8 mouse cellular contexts compared by ENCODE assay signal in genomic region chr17:32035609-32036508, GRCm38 (mm10). TPM values are rescaled to one million over a fixed set of nuclear protein-coding genes. Genes with fewer than 3 reads are reported as not detected.
DNase-seq lines count a peak whose midpoint lies in the region; ATAC-seq lines count a peak whose summit lies in the region.

Gene Rrp1b (plus strand): TSS chr17:32036100.
Gene Hsf2bp (minus strand): TSS chr17:32036349.

- H3K27ac ChIP-seq in hindbrain, embryonic 16.5 days (ENCODE audit: low read depth, low read length), result peak within 1 kb of the TSS; percentile 81

- peak within 1 kb of the TSS; percentile 82 for H3K4me3 ChIP-seq in hindbrain, embryonic 16.5 days (ENCODE audit: low read length)
- peak within 1 kb of the TSS; percentile 97 for H3K4me3 ChIP-seq in megakaryocyte, embryonic 14.5 days (replicated peaks)

- WGBS in hindbrain, embryonic 16.5 days, result 4% methylated on average over 46 of the region's 52 CpGs

- H3K36me3 ChIP-seq in hindbrain, embryonic 16.5 days (ENCODE audit: control insufficient read depth, insufficient read depth, low read length), result no peaks in the 10 kb centered on the region
- peaks cover 6% of the 10 kb centered on the region for H3K36me3 ChIP-seq in megakaryocyte, embryonic 14.5 days (replicated peaks; ENCODE audit: low read length)

- H3K4me2 ChIP-seq in hindbrain, embryonic 16.5 days (ENCODE audit: low read length), result peak within 1 kb of the TSS; percentile 94

- peak within 1 kb of the TSS; percentile 82 for H3K9ac ChIP-seq in hindbrain, embryonic 16.5 days (ENCODE audit: low read depth, low read length)

- ATAC-seq in hindbrain, embryonic 16.5 days, result peak; percentile 98

- H3K4me1 ChIP-seq in hindbrain, embryonic 16.5 days (ENCODE audit: control insufficient read depth, insufficient read depth, low read depth, low read length), result peaks cover 19% of the 10 kb centered on the region
- peaks cover 53% of the 10 kb centered on the region for H3K4me1 ChIP-seq in megakaryocyte, embryonic 14.5 days

- H3K27me3 ChIP-seq in hindbrain, embryonic 16.5 days (replicated peaks; ENCODE audit: control insufficient read depth, insufficient read depth, low read length), result no peaks in the 10 kb centered on the region
- H3K27me3 ChIP-seq in megakaryocyte, embryonic 14.5 days (replicated peaks), result peaks cover 5% of the 10 kb centered on the region

- H3K9me3 ChIP-seq in hindbrain, embryonic 16.5 days (ENCODE audit: control insufficient read depth, low read length), result no peaks in the 10 kb centered on the region
- no peaks in the 10 kb centered on the region for H3K9me3 ChIP-seq in megakaryocyte, embryonic 14.5 days

- DNase-seq in WW6 (ENCODE audit: low read depth, low spot score), result peak; percentile 71
- peak; percentile 87 to 93 for DNase-seq in cerebellum, postnatal 25 days
- peak; percentile 61 to 69 for DNase-seq in frontal cortex, postnatal 25 days (ENCODE audit: low spot score in 2 of 2)
- peak; percentile 54 for DNase-seq in left cerebral cortex, adult 8-10 months (ENCODE audit: low spot score in 2 of 2)
- peak; percentile 85 to 87 for DNase-seq in right cerebral cortex, postnatal 10 days (ENCODE audit: low spot score in 2 of 2)
- peak; percentile 74 for DNase-seq in urinary bladder, postnatal 14 days (ENCODE audit: low spot score)

RNA-seq across cellular contexts. Expression of gene Rrp1b, which starts in this region (rescaled TPM):
- polyA plus RNA-seq in hindbrain, embryonic 16.5 days (2015; fragmentation: Nextera tagmentation; extraction: Ambion mirVana), result 33.4 and 34.4 TPM in 2 replicates
- total RNA-seq in left cerebral cortex, adult 8-10 months (2022), result 10 to 100 TPM; 14.5 to 26.4 (median 18.6) TPM
- polyA plus RNA-seq in megakaryocyte, embryonic 14.5 days (2012; ENCODE audit: insufficient read depth, low replicate concordance), result 56.7 and 83.3 TPM in 2 replicates

RNA-seq across cellular contexts. Expression of gene Hsf2bp, which starts in this region (rescaled TPM):
- 0.30 and 1.1 TPM in 2 replicates for polyA plus RNA-seq in hindbrain, embryonic 16.5 days (2015; fragmentation: Nextera tagmentation; extraction: Ambion mirVana)
- 1 to 10 TPM in 3 of 4 experiments, under 1 TPM in 1; 0.94 to 1.9 (median 1.1) TPM for total RNA-seq in left cerebral cortex, adult 8-10 months (2022)
- not detected in 2 replicates for polyA plus RNA-seq in megakaryocyte, embryonic 14.5 days (2012; ENCODE audit: insufficient read depth, low replicate concordance)

Comparison
In these comparisons a context has a peak if more than half of its experiments do, and no peak if none do; other contexts are left out.
1. Peak in every context shown above with its lines: DNase-seq, ATAC-seq, H3K4me3 ChIP-seq and H3K27ac ChIP-seq.